Mouse (Mus musculus): ENCODE measurements around the gene Mcm6. TPM values are rescaled to one million over a fixed set of nuclear protein-coding genes. Genes with fewer than 3 reads are reported as not detected.

Gene Mcm6
- polyA plus RNA-seq, 1 experiment = 5.1 TPM

- Histone ChIP-seq H3K4me3 (replicated peaks; ENCODE audit: insufficient read depth, low read depth, low read length) (no peak overlapping the region), H3K27me3 (ENCODE audit: control insufficient read depth, insufficient read depth, low read length) (no peaks in the 10 kb centered on the region), H3K4me1 (ENCODE audit: control insufficient read depth, insufficient read depth, low read length) (peaks cover 9% of the 10 kb centered on the region; the same call in 1 of the 2 replicates), H3K27ac (ENCODE audit: insufficient read depth, low read length) (no peak overlapping the region)
- WGBS = 73% methylated on average over 8 of the region's 8 CpGs
- no peak for TF ChIP-seq CTCF (IDR thresholded peaks at IDR 0.05; ENCODE audit: borderline replicate concordance, insufficient read depth, low read depth, low read length)
- no peak for TF ChIP-seq POLR2A (IDR thresholded peaks at IDR 0.05; ENCODE audit: borderline replicate concordance, insufficient read depth, low read length)
- DNase-seq = peak in 1 of 2 experiments; percentile 12
Measured at GRCm38 (mm10) chr1:128295296-128295695, 64.2 kb downstream of the Mcm6 start.

- H3K4me1 ChIP-seq (ENCODE audit: control insufficient read depth, insufficient read depth, low read length) = peaks cover 9% of the 10 kb centered on the region; the same call in 1 of the 2 replicates
- no peak overlapping the region for H3K27ac ChIP-seq (ENCODE audit: insufficient read depth, low read length)
- TF ChIP-seq POLR2A (IDR thresholded peaks at IDR 0.05; ENCODE audit: borderline replicate concordance, insufficient read depth, low read length) (no peak), CTCF (IDR thresholded peaks at IDR 0.05; ENCODE audit: borderline replicate concordance, insufficient read depth, low read depth, low read length) (no peak)
- DNase-seq = peak; percentile 75 to 85
- 11% methylated on average over 12 of the region's 12 CpGs for WGBS
- H3K27me3 ChIP-seq (ENCODE audit: control insufficient read depth, insufficient read depth, low read length) = no peaks in the 10 kb centered on the region
- H3K4me3 ChIP-seq (replicated peaks; ENCODE audit: insufficient read depth, low read depth, low read length) = no peak overlapping the region
Measured at GRCm38 (mm10) chr1:128293524-128293923, 65.9 kb downstream of the Mcm6 start.

- Histone ChIP-seq H3K4me3 (replicated peaks; ENCODE audit: insufficient read depth, low read depth, low read length) (no peak overlapping the region), H3K27ac (ENCODE audit: insufficient read depth, low read length) (no peak overlapping the region), H3K4me1 (ENCODE audit: control insufficient read depth, insufficient read depth, low read length) (peaks cover 9% of the 10 kb centered on the region; the same call in 1 of the 2 replicates), H3K27me3 (ENCODE audit: control insufficient read depth, insufficient read depth, low read length) (no peaks in the 10 kb centered on the region)
- TF ChIP-seq CTCF (IDR thresholded peaks at IDR 0.05; ENCODE audit: borderline replicate concordance, insufficient read depth, low read depth, low read length) (no peak), POLR2A (IDR thresholded peaks at IDR 0.05; ENCODE audit: borderline replicate concordance, insufficient read depth, low read length) (no peak)
- no peak for DNase-seq
- WGBS = 75% methylated on average over 5 of the region's 5 CpGs
Measured at GRCm38 (mm10) chr1:128290295-128290694, 69.2 kb downstream of the Mcm6 start.

GRCm38 (mm10) chr1:128285136-128285535, 74.3 kb downstream of the Mcm6 start:
- Histone ChIP-seq H3K27me3 (ENCODE audit: control insufficient read depth, insufficient read depth, low read length) (no peaks in the 10 kb centered on the region), H3K4me3 (replicated peaks; ENCODE audit: insufficient read depth, low read depth, low read length) (no peak overlapping the region), H3K27ac (ENCODE audit: insufficient read depth, low read length) (no peak overlapping the region), H3K4me1 (ENCODE audit: control insufficient read depth, insufficient read depth, low read length) (no peaks in the 10 kb centered on the region)
- no peak for DNase-seq
- TF ChIP-seq POLR2A (IDR thresholded peaks at IDR 0.05; ENCODE audit: borderline replicate concordance, insufficient read depth, low read length) = no peak
- TF ChIP-seq CTCF (IDR thresholded peaks at IDR 0.05; ENCODE audit: borderline replicate concordance, insufficient read depth, low read depth, low read length) = no peak
- 43% methylated on average over 9 of the region's 9 CpGs for WGBS

- no peaks in the 10 kb centered on the region for H3K4me1 ChIP-seq (ENCODE audit: control insufficient read depth, insufficient read depth, low read length)
- no peaks in the 10 kb centered on the region for H3K27me3 ChIP-seq (ENCODE audit: control insufficient read depth, insufficient read depth, low read length)
- DNase-seq = no peak
- TF ChIP-seq POLR2A (IDR thresholded peaks at IDR 0.05; ENCODE audit: borderline replicate concordance, insufficient read depth, low read length) (no peak), CTCF (IDR thresholded peaks at IDR 0.05; ENCODE audit: borderline replicate concordance, insufficient read depth, low read depth, low read length) (no peak)
- H3K4me3 ChIP-seq (replicated peaks; ENCODE audit: insufficient read depth, low read depth, low read length) = no peak overlapping the region
- WGBS = 71% methylated on average over 8 of the region's 8 CpGs
- no peak overlapping the region for H3K27ac ChIP-seq (ENCODE audit: insufficient read depth, low read length)
Measured at GRCm38 (mm10) chr1:128284157-128284690, 75.2 kb downstream of the Mcm6 start.

GRCm38 (mm10) chr1:128282924-128283323, 76.5 kb downstream of the Mcm6 start:
- Histone ChIP-seq H3K27ac (ENCODE audit: insufficient read depth, low read length) (no peak overlapping the region), H3K4me1 (ENCODE audit: control insufficient read depth, insufficient read depth, low read length) (no peaks in the 10 kb centered on the region), H3K4me3 (replicated peaks; ENCODE audit: insufficient read depth, low read depth, low read length) (no peak overlapping the region), H3K27me3 (ENCODE audit: control insufficient read depth, insufficient read depth, low read length) (no peaks in the 10 kb centered on the region)
- TF ChIP-seq POLR2A (IDR thresholded peaks at IDR 0.05; ENCODE audit: borderline replicate concordance, insufficient read depth, low read length) (no peak), CTCF (IDR thresholded peaks at IDR 0.05; ENCODE audit: borderline replicate concordance, insufficient read depth, low read depth, low read length) (no peak)
- WGBS = 100% methylated on average over 3 of the region's 3 CpGs
- DNase-seq = no peak

- H3K4me1 ChIP-seq (ENCODE audit: control insufficient read depth, insufficient read depth, low read length) = no peaks in the 10 kb centered on the region
- no peak overlapping the region for H3K27ac ChIP-seq (ENCODE audit: insufficient read depth, low read length)
- 98% methylated on average over 3 of the region's 3 CpGs for WGBS
- no peaks in the 10 kb centered on the region for H3K27me3 ChIP-seq (ENCODE audit: control insufficient read depth, insufficient read depth, low read length)
- no peak for TF ChIP-seq CTCF (IDR thresholded peaks at IDR 0.05; ENCODE audit: borderline replicate concordance, insufficient read depth, low read depth, low read length)
- no peak for DNase-seq
- H3K4me3 ChIP-seq (replicated peaks; ENCODE audit: insufficient read depth, low read depth, low read length) = no peak overlapping the region
Measured at GRCm38 (mm10) chr1:128281753-128282152, 77.7 kb downstream of the Mcm6 start.

Other genes starting within 250 kb of the Mcm6 start
- gene Ubxn4, start 115.7 kb downstream of the Mcm6 start, polyA plus RNA-seq (2012; rRNA removed) = 44.9 and 45.4 TPM in 2 replicates
- 0.27 and 0.33 TPM in 2 replicates for gene Lct, start 31.3 kb downstream of the Mcm6 start, polyA plus RNA-seq (2012; rRNA removed)
- gene Dars, start 57.7 kb upstream of the Mcm6 start, polyA plus RNA-seq (2012; rRNA removed) = 44.8 and 45.4 TPM in 2 replicates
- gene Cxcr4, start 232.6 kb upstream of the Mcm6 start, polyA plus RNA-seq (2012; rRNA removed) = 4.3 and 4.6 TPM in 2 replicates